Comparison of ENCODE assay signal across 10 mouse cellular contexts in genomic region chrX:164246722-164247121, GRCm38 (mm10). TPM values are rescaled to one million over a fixed set of nuclear protein-coding genes. Genes with fewer than 3 reads are reported as not detected.
"Had no signal": no experiment of that assay in that cellular context is flagged by ENCODE, and none has a peak within 500 bp of the region (broad histone marks: within the 10 kb centered on the region; RNA-seq: fewer than 3 reads in every experiment).

No protein-coding gene starts in this region.

- H3K4me3 ChIP-seq: left cerebral cortex, adult 2 months; midbrain, embryonic 12.5 days had no signal

- ATAC-seq: midbrain, embryonic 16.5 days had no signal

- DNase-seq: kidney, adult 18-20 months; kidney, postnatal 10 days; lung, adult 18-20 months; right cerebral cortex, postnatal 14 days; thymus, postnatal 36 days had no signal

- H3K9me3 ChIP-seq: midbrain, embryonic 12.5 days had no signal

- H3K9ac ChIP-seq: liver, embryonic 14.5 days; midbrain, embryonic 12.5 days had no signal

- H3K36me3 ChIP-seq: midbrain, embryonic 12.5 days had no signal

- H3K4me1 ChIP-seq: midbrain, embryonic 12.5 days had no signal

- H3K27ac ChIP-seq: left cerebral cortex, adult 2 months; liver, embryonic 14.5 days; midbrain, embryonic 12.5 days had no signal

RNA-seq across cellular contexts. Expression of gene Bmx, which starts 11.3 kb away (rescaled TPM):
- polyA plus RNA-seq: liver, adult 2 months had no signal
